Mouse (Mus musculus) embryonic facial prominence, embryonic 11.5 days (tissue): ENCODE measurements around the gene Rptor. TPM values are rescaled to one million over a fixed set of nuclear protein-coding genes. Genes with fewer than 3 reads are reported as not detected.

Experiments
- ATAC-seq: fragments of 200-750 bp; cut with Nextera tagmentation; replicated peaks from 2 replicates; pipeline ENCODE4 v1.8.0; 2017; ENCODE audit warnings: low read depth; ENCODE audit not compliant: insufficient number of reproducible peaks, low FRiP score, low TSS enrichment
- DNase-seq: peaks from one replicate; pipeline ENCODE4 v3.0.0-alpha.2; 2015; ENCODE audit warnings: low spot score
- H3K27ac ChIP-seq: fragments of 300-500 bp; sonication (generic); replicated peaks from 2 replicates; pipeline ENCODE4 v1.5.1; 2014; ENCODE audit warnings: mild to moderate bottlenecking, low read depth, low read length, control low read depth
- H3K27me3 ChIP-seq: fragments of 300-500 bp; sonication (generic); 2 replicates; pipeline ENCODE4 v1.6.1; 2014; ENCODE audit warnings: mild to moderate bottlenecking, low read length, moderate library complexity, mixed read lengths; ENCODE audit not compliant: control insufficient read depth, insufficient read depth
- H3K36me3 ChIP-seq: fragments of 300-500 bp; sonication (generic); replicated peaks from 2 replicates; pipeline ENCODE4 v1.6.1; 2014; ENCODE audit warnings: low read depth, mild to moderate bottlenecking, low read length, moderate library complexity, mixed read lengths; ENCODE audit not compliant: control insufficient read depth, insufficient read depth
- H3K4me1 ChIP-seq: fragments of 300-500 bp; sonication (generic); 2 replicates; pipeline ENCODE4 v1.6.1; 2014; ENCODE audit warnings: low read length, mixed read lengths; ENCODE audit not compliant: control insufficient read depth, insufficient read depth
- H3K4me2 ChIP-seq: fragments of 300-500 bp; sonication (generic); 2 replicates; pipeline ENCODE4 v1.6.1; 2014; ENCODE audit warnings: low read depth, mild to moderate bottlenecking, control low read depth, low read length, moderate library complexity
- H3K4me3 ChIP-seq: fragments of 300-500 bp; sonication (generic); 2 replicates; pipeline ENCODE4 v1.5.1; 2014; ENCODE audit warnings: low read depth, low read length, control low read depth
- H3K9ac ChIP-seq: fragments of 300-500 bp; sonication (generic); replicated peaks from 2 replicates; pipeline ENCODE4 v1.6.1; 2014; ENCODE audit warnings: mild to moderate bottlenecking, control low read depth, low read length
- H3K9me3 ChIP-seq: fragments of 300-500 bp; sonication (generic); replicated peaks from 2 replicates; pipeline ENCODE4 v1.6.1; 2016; ENCODE audit warnings: mild to moderate bottlenecking, low read length, inconsistent platforms, mixed read lengths; ENCODE audit not compliant: control insufficient read depth
- WGBS: fragments of 180-500 bp; shearing (Covaris S2); extraction: QIAGEN DNeasy Blood & Tissue Kit; methylation state at CpG from one replicate; pipeline ENCODE4 v1.1.7; 2014; 5-methylcytosine and 5-hydroxymethylcytosine counted together
- polyA plus RNA-seq: library from polyadenylated mRNA; unstranded; fragments of >200 nt; fragmentation: Nextera tagmentation; extraction: Ambion mirVana; gene quantifications from 2 replicates; pipeline ENCODE4 v1.2.1, GENCODE M21; 2014

Gene Rptor
- polyA plus RNA-seq, 1 experiment from 2014 or later = 10.1 TPM

DNA sequence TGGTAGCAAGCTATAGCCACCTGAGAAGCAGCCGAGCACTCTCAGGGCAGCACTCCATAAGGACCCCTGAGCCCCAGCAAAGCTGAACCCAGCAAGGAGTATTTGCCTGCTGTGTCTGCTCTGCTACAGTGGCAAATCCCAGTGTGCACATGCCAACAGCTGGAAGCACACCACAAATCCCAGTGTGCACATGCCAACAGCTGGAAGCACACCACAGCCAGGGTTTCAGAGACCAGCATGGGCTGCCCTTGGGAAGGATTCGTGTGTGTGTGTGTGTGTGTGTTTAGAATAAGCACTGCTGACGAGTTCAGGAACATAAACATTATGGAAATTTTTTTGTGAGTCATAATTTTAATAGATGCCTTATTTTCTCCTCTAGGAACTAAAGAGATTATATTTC is 265.4 kb downstream of the Rptor start:
- Histone ChIP-seq H3K9me3 (no peaks in the 10 kb centered on the region), H3K27me3 (no peaks in the 10 kb centered on the region), H3K4me1 (no peaks in the 10 kb centered on the region), H3K36me3 (no peaks in the 10 kb centered on the region; the same call in 1 of the 2 replicates), H3K4me3 (no peak overlapping the region), H3K4me2 (no peak overlapping the region), H3K9ac (no peak overlapping the region), H3K27ac (no peak overlapping the region)
- no peak for DNase-seq
- no peak for ATAC-seq
- WGBS = 88% methylated on average over 3 of the region's 3 CpGs

DNA sequence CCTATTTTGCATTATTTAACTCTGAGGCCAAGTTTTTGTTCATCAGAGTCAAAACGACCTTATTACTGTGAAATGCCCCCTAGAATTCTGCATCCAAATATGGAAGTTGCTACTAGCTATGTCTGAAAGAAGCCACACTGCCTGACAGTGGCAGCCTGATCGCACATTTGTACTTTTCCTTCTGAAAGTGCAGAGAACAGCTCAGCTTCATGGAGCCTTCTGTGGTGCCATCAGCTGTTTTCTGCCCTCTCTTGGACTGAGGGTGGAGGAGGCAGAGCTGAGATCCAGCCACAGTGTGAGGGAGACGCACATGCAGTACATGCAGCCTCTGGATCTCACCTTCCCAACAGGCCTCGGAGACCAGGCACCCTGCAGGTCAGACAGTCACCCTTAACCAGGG is 265.9 kb downstream of the Rptor start:
- 84% methylated on average over 4 of the region's 4 CpGs for WGBS
- Histone ChIP-seq H3K4me1 (no peaks in the 10 kb centered on the region), H3K9me3 (no peaks in the 10 kb centered on the region), H3K4me3 (no peak overlapping the region), H3K36me3 (no peaks in the 10 kb centered on the region; the same call in 1 of the 2 replicates), H3K27ac (no peak overlapping the region), H3K4me2 (no peak overlapping the region), H3K27me3 (no peaks in the 10 kb centered on the region), H3K9ac (no peak overlapping the region)
- ATAC-seq = no peak
- DNase-seq = no peak

DNA sequence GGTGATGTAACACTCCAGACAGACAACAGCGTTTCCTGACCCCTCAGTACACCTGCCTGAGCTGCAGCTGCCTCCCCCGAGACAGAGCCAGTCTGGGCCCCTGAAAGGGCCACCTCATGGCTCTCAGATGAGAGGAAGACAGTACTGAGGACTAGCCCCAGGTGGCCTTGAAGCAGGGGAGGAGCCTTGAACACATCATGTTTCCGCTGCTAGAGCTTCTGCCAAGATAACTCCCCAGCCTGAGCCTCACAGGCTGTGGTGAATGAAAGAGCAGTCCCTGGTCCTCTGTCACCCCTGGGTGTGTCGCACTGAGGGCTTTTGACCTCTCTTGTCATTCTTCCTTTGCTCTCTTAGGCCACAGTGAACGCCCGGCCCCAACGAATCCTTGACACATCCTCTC is 268.4 kb downstream of the Rptor start:
- H3K4me3 ChIP-seq = no peak overlapping the region
- ATAC-seq = no peak
- DNase-seq = no peak
- no peak overlapping the region for H3K9ac ChIP-seq
- no peaks in the 10 kb centered on the region; the same call in 1 of the 2 replicates for H3K36me3 ChIP-seq
- H3K4me1 ChIP-seq = no peaks in the 10 kb centered on the region
- no peaks in the 10 kb centered on the region for H3K9me3 ChIP-seq
- WGBS = 90% methylated on average over 7 of the region's 7 CpGs
- H3K27ac ChIP-seq = no peak overlapping the region
- H3K4me2 ChIP-seq = no peak overlapping the region
- H3K27me3 ChIP-seq = no peaks in the 10 kb centered on the region

DNA sequence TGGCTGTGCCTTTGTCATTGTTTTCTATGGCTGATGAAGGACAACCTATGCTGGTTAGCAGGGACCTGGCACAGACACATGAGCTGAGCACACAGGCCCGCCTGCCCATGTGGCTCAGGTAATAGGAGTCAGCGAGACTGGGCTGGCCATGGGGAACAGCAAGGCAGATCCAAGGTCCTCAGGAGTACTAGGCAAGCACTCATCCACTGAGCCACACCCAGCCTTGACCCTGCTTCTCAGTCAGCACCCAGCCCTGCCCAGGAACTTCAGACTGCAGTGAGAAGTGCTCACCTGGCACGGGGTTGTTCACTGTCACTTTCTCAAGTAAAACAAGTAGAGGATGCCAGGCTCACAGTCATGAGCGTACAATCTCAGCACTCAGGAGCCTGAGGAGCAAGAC is 270.9 kb downstream of the Rptor start:
- no peak overlapping the region for H3K4me3 ChIP-seq
- H3K9ac ChIP-seq = no peak overlapping the region
- no peak overlapping the region for H3K27ac ChIP-seq
- 89% methylated on average over 4 of the region's 4 CpGs for WGBS
- H3K36me3 ChIP-seq = no peaks in the 10 kb centered on the region; the same call in 1 of the 2 replicates
- no peak overlapping the region for H3K4me2 ChIP-seq
- no peaks in the 10 kb centered on the region for H3K9me3 ChIP-seq
- H3K27me3 ChIP-seq = no peaks in the 10 kb centered on the region
- DNase-seq (no peak), ATAC-seq (no peak)
- H3K4me1 ChIP-seq = no peaks in the 10 kb centered on the region

DNA sequence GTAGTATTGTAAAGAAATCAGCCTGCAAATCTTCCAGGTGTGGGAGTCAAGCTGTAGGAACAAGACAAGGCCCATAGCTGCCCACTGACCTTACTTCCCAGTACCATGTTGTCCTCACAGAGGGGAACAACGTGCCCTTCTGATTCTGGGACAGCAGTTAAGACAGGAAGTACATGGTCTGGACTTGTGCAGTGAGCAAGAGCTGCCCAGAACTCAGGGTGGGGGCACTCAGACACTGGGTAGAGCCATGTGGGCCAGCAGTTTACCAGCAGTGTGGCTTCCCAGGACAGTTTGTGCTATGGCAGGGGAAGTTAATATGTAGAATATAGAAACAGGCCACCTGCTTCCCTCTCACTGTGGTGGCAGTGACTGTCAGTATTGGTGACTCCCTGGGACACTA is 272.1 kb downstream of the Rptor start:
- Histone ChIP-seq H3K9ac (no peak overlapping the region), H3K27ac (no peak overlapping the region), H3K27me3 (no peaks in the 10 kb centered on the region), H3K9me3 (no peaks in the 10 kb centered on the region), H3K4me1 (no peaks in the 10 kb centered on the region), H3K4me3 (no peak overlapping the region), H3K4me2 (no peak overlapping the region), H3K36me3 (no peaks in the 10 kb centered on the region; the same call in 1 of the 2 replicates)
- DNase-seq = no peak
- WGBS = 87% methylated on average over 1 of the region's 1 CpGs
- ATAC-seq = no peak

DNA sequence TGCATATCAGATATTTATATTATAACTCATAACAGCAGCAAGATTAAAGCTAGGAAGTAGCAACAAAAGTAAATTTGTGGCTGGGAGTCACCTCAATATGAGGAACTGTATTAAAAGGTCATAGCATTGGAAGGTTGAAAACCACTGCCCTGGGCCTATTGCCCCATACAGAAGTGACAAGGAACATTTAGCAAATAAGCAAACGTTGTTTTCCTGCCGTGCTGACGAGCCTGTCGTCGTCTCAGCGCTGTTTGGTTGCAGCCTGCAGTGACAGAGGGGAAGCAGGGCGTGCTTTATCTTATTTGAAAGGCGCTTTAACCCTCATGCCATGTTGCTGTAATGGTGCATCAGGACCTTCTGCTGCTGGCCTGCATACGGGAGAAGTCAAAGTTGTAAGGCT is 273.0 kb downstream of the Rptor start:
- Histone ChIP-seq H3K4me1 (no peaks in the 10 kb centered on the region), H3K9ac (no peak overlapping the region), H3K4me2 (no peak overlapping the region), H3K27ac (no peak overlapping the region), H3K4me3 (no peak overlapping the region), H3K9me3 (no peaks in the 10 kb centered on the region), H3K27me3 (no peaks in the 10 kb centered on the region), H3K36me3 (no peaks in the 10 kb centered on the region; the same call in 1 of the 2 replicates)
- DNase-seq = no peak
- 93% methylated on average over 9 of the region's 9 CpGs for WGBS
- no peak for ATAC-seq

DNA sequence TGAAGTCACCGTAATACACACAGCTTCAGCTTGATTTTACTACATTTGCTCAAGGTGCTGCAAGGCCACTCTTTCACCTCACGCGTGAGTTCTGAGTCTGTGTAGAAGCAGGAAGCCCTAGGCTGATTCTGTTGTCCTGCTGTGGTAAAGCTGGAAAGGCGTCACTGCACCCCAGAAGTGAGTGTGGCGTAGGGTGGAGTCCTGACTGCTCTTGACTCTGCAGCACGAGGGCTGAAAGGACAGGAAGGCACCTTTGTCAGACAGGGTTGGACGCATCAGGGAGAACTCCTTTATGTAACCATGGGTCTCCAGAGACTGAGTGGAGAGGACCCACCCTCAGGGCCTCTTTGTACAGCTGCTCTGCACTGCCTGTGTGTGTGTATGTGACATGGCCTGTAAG is 274.4 kb downstream of the Rptor start:
- no peaks in the 10 kb centered on the region for H3K9me3 ChIP-seq
- H3K4me3 ChIP-seq = no peak overlapping the region
- no peak overlapping the region for H3K4me2 ChIP-seq
- WGBS = 90% methylated on average over 7 of the region's 7 CpGs
- H3K9ac ChIP-seq = no peak overlapping the region
- H3K4me1 ChIP-seq = no peaks in the 10 kb centered on the region
- no peak for ATAC-seq
- H3K27me3 ChIP-seq = no peaks in the 10 kb centered on the region
- H3K36me3 ChIP-seq = no peaks in the 10 kb centered on the region; the same call in 1 of the 2 replicates
- DNase-seq = no peak
- no peak overlapping the region for H3K27ac ChIP-seq

DNA sequence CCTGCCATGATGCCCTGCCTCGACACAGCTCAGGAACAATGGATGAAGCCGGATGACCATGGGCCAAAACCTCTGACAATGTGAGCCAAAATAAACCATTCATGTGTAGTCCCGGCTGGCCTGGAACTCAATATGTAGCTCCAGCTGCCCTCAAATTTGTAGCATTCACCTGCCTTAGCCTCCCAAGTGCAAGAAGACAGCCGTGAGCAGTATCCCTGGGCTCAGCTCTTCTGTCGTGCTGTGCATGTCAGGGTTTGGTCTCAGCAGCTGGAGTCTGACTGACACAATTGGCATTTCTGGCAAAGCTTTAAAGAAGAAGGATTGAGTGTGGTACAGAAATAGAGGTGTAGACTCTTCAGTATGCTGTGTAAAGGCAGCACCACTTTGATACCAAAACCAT is 276.9 kb downstream of the Rptor start:
- H3K27me3 ChIP-seq = no peaks in the 10 kb centered on the region
- no peaks in the 10 kb centered on the region for H3K9me3 ChIP-seq
- H3K36me3 ChIP-seq = no peaks in the 10 kb centered on the region
- H3K9ac ChIP-seq = no peak overlapping the region
- ATAC-seq (no peak), DNase-seq (no peak)
- H3K4me2 ChIP-seq = no peak overlapping the region
- H3K4me1 ChIP-seq = no peaks in the 10 kb centered on the region
- 92% methylated on average over 5 of the region's 5 CpGs for WGBS
- no peak overlapping the region for H3K27ac ChIP-seq
- no peak overlapping the region for H3K4me3 ChIP-seq
